Mouse (Mus musculus) cerebellum, adult 18-20 months (tissue): ENCODE results near the gene Uchl4.
"Not testable (repeated sequence)": the region's sequence is repeated elsewhere in the genome, so short reads cannot be mapped to it uniquely, and the experiment has no call there.

Experiments used
- DNase-seq, 2 experiments: peaks; one replicate each; pipeline ENCODE4 v3.0.0; 2021

Uchl4 gene

DNA sequence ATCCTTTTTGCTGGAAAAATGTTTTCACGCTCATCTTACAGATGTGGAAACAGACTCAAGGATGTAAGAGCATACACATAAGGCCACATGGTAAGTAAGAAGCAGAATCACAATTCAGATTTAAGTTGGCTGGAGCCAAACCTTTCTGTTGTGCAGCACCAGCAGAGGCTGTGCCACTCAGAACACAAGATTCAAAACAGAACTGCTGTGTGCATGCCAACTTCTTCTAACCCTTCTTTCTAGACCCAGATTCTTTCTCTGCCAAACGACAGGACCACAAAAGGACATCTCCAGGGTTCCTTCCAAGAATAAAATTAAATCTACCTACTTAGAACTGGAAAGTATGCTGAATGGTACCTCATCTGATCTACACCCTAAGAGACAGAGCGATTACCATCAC lies 3.3 kb upstream of the Uchl4 start:
- DNase-seq = no peak

- no peak for DNase-seq
Observed at GRCm38 (mm10) chr9:64232257-64232957, 2.6 kb upstream of the Uchl4 start.

DNA sequence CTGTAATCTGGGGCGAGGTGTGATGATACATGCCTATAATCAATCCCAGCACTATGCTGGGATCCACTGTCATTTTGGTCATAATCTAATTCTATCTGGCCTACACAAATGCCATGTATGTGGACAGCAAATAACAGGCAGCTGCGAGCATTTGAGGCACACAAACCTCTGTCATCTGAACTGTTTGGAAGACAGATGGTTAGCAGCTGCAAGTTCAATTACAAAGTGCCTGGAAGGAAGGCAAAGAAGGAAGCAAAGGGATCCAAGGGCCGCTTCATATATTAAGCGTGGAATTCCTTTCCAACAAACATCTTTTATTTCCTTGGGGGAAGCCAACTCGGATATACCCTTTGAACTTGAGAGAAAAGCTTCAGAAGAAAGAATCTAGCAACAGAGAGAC lies 1.3 kb upstream of the Uchl4 start:
- no peak for DNase-seq

GRCm38 (mm10) chr9:64236056-64236455 lies 1.1 kb downstream of the Uchl4 start:
- no peak for DNase-seq

DNA sequence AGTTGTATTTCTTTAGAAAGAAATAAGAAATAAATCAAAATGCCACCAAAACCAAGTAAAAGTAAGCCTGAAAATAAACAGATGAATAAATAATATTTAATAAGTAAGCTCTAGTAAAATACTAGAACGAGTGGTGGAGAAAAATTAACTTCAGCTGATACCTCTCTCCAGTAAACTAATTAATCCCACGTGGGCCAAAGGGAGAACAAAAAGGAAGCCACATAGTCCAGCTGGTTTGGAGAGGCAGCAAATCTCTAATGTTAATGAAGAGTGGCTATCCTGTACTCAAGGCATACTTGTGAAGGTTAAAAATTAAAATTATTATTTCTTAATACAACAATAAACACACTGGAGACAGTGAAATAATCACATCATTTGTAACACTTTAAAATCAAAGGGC lies 5.1 kb downstream of the Uchl4 start:
- DNase-seq = no peak

GRCm38 (mm10) chr9:64240681-64241080 lies 5.7 kb downstream of the Uchl4 start:
- DNase-seq = no peak

- no peak for DNase-seq
Observed at GRCm38 (mm10) chr9:64242381-64242831, 7.4 kb downstream of the Uchl4 start.

GRCm38 (mm10) chr9:64249371-64249770 lies 14.4 kb downstream of the Uchl4 start:
- DNase-seq = no peak

GRCm38 (mm10) chr9:64250111-64250730 lies 15.2 kb downstream of the Uchl4 start:
- no peak for DNase-seq

DNA sequence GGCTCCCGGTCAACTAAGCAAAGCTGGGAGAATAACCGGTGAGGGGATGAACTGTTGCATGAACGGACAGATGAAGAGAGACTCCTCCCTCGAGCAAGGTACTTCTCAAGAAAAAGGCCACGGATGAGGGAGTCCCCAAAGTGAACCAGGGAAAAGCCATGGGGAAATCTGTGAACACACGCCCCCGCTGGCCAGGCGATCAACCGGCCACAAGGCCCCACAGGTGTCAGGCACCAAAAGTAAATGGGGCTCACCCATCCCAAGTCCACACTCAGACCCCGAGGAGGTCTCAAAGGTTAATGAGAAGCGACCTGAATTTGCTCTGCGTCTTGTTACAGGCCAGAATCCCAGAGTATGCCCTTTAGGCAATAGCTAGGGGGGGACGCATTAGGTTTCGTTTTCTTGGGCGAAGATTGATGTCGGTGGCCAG lies 17.6 kb downstream of the Uchl4 start:
- peak; percentile 22 to 39 for DNase-seq

DNA sequence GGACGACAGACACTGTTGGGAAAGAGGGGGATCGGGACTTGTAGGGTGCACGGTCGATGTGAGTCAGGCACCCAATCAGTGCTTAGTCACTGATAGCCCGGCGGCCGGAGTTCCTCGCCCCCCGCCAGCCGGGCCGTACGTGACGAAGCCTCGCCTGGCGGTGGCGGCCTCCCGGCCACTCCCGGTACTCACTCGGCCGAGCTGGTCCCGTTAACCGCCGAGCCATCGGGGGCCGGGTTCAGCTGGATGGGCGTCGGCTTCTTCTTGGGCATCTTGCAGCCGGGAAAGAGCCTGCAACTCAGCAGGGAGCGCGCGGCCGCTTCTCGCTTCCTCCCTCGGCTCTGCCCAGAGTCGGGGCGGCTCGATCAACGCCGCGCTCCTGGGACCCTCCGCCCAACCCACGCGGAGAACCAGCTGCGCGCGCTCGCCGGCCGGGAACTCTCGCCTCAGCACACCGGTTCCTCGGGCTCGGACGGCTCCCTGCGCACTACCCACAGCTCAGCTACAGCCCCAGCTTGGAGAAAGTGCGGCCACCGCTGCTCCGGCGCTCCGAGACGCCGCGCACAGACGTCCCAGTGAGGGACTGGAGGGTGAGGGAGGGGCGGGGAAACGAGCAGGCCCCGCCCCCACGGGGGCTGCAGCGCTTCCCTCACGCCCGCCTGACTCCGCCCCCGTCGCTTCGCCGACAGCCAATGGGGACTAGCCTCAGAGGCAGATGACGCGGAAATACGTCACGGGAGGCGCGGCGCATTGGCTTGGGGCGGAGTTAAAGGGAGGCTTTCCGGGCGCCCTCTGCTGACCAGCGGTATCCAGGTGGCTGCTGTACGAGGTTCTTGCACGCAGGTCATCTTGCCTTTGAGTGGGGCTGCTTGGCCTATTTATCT lies 18.3 kb downstream of the Uchl4 start, which contains the start of gene Map2k1:
TSS of gene Map2k1 (minus strand) at position 611 of the 884 bp plus-strand sequence.
- peak; percentile 100 for DNase-seq

GRCm38 (mm10) chr9:64255422-64255821 lies 20.4 kb downstream of the Uchl4 start:
- no peak for DNase-seq

GRCm38 (mm10) chr9:64256204-64256603 lies 21.2 kb downstream of the Uchl4 start:
- DNase-seq = no peak

DNA sequence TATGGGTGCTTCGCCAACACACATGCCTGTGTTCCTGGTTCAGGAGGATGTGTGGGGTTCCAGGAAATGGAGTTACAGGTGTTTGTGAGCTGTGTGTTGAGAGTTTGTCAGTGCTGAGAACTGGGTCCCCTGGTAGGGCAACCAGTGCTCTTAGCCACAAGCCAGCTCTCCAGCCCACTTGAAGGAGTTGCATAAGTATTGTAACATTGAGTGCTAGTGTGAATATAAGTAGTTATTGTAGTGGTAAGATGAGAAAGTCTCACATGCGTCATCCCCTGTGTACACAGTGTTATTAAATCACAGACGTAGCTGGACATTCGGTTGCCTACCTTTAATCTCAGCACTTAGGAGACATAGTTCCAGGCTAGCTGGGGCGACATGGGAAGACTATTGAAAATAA lies 24.9 kb downstream of the Uchl4 start:
- DNase-seq = no peak

DNA sequence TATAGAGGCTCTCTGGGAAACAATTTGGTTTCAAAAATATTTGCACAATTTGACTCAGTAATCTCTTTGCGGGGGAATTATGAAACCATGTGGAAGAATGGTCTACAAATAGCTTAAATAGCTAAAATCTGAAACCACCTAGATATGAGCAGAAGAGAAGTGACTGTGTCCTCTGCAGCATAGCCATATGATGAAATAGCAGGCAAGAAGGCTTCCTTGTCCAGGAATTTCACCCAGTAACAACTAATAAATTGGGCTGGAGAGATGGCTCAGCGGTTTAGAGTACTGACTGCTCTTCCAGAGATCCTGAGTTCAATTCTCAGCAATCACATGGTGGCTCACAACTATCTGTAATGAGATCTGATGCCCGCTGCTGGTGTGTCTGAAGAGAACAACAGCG lies 26.0 kb downstream of the Uchl4 start:
- DNase-seq = no peak

GRCm38 (mm10) chr9:64264813-64265212 lies 29.8 kb downstream of the Uchl4 start:
- DNase-seq = no peak

DNA sequence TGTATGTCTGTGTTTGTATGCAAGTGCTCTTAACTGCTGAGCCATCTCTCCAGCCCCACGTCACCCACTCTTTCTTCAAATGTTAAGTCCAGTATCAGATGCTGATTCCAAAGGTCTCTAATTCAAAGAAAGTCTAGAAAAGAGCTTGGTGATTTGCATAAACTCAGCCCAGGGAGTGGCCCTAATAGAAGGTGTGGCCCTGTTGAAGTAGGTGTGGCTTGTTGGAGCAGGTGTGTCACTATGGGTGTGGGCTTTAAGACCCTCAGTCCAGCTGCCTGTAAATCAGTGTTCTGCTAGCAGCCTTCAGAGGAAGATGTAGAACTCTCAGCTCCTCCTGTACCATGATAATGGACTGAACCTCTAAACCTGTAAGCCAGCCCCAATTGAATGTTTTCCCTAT lies 32.2 kb downstream of the Uchl4 start:
- DNase-seq = no peak

GRCm38 (mm10) chr9:64268196-64268595 lies 33.2 kb downstream of the Uchl4 start:
- DNase-seq = no peak

DNA sequence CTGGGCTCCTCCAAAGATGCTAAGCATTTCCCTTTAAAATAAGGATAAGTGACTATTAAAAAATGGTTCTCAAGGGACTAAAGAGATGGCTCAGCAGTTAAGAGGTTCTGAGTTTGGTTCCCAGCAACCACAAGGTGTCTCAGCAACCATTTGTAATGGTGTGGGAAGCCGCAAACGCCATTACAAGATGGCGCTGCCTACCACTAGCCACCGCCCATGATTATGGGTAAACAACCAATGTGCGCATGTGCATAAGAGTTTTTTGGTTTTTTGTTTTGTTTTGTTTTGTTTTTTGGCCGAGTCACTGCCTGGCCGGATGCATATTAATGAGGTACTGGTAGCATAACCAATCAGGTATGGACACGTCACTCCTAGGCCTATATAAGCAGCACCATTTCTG lies 33.8 kb downstream of the Uchl4 start:
- not testable (repeated sequence) for DNase-seq

- no peak for DNase-seq
Observed at GRCm38 (mm10) chr9:64271249-64271648, 36.2 kb downstream of the Uchl4 start.

- peak; percentile 33 to 35 for DNase-seq
Observed at GRCm38 (mm10) chr9:64272611-64273010, 37.6 kb downstream of the Uchl4 start.

GRCm38 (mm10) chr9:64273757-64274156 lies 38.8 kb downstream of the Uchl4 start:
- peak; percentile 13 to 25 for DNase-seq

DNA sequence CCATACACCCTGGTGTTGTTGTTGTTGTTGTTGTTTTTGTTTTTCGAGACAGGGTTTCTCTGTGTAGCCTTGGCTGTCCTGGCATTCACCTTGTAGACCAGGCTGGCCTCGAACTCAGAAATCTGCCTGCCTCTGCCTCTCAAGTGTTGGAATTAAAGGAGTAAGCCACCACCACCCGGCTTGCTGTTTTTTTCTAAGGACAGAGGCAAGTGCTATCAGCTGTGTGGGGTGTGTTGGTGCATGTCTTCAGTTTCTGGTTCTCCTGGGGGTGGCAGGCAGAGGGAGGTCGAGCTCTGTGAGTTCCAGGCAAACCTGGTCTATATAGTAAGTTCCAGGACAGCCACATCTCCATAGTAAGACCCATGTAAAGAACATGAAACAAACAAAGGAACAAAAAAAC lies 39.3 kb downstream of the Uchl4 start:
- no peak for DNase-seq

DNA sequence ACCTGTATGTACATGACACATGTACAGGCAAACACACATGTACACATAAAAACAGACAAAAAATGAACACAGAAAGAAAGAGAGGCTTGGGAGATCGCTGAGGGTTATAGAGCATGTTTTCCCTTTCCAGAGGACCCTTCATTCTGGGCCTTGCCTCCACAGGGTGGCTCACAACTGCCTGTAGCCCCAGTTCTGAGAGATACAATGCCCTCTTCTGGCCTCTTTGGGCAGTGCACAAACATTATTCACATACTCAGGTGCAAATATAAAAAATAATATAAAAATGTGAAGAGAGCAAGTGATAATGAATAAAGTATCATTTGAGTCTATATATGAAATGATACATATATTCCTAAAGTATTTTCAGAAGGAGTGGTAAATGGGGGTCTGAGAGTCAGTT lies 39.9 kb downstream of the Uchl4 start:
- DNase-seq = no peak
